Mouse (Mus musculus) cerebellum, adult 8-10 months (tissue): ENCODE measurements around the gene Gp6.
"Not testable (repeated sequence)": the region's sequence is repeated elsewhere in the genome, so short reads cannot be mapped to it uniquely, and the experiment has no call there.

Source experiments
- DNase-seq: peaks from one replicate; pipeline ENCODE4 v3.0.0; 2022

The Gp6 gene

DNA sequence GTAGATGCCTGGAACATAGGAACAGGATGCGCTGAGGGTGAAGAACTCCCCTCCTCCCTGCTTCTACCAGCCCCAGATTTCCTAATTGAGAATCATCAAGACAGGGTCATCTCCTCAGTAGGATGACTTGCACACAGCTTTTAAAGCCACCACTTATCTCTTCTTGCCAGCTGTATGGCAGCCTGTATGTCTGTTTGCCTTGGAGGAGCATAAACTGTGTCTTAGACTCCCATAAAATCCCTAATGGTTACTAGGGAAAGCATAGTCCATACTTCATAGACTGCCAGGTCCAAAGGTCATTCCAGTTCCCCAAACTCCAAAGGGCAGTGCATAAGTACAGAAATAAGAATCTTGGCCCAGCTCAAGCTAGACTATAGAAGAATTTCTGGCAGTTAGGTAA, at the start of gene Gp6:
TSS of gene Gp6 (minus strand) at position 15 of the 400 bp plus-strand sequence.
- no peak for DNase-seq

DNA sequence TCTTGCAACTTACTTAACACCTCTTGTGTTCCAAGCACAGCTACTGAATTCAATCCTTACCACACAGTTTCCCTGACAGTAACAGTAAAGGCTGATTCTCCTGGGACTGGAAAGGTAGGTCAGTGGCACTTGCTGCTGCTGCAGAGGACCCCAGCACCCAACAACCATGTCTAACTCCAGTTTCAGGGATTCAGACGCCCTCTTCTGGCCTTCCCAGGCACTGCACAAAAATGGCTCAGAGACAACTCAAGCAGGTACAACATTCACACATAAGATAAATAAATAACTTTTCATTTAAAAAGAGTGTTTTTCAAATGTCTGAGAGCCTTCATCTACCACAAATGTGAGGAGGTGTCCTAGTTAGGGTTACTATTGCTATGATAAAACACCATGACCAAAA, 49.6 kb upstream of the Gp6 start:
- DNase-seq: peak; percentile 26

DNA sequence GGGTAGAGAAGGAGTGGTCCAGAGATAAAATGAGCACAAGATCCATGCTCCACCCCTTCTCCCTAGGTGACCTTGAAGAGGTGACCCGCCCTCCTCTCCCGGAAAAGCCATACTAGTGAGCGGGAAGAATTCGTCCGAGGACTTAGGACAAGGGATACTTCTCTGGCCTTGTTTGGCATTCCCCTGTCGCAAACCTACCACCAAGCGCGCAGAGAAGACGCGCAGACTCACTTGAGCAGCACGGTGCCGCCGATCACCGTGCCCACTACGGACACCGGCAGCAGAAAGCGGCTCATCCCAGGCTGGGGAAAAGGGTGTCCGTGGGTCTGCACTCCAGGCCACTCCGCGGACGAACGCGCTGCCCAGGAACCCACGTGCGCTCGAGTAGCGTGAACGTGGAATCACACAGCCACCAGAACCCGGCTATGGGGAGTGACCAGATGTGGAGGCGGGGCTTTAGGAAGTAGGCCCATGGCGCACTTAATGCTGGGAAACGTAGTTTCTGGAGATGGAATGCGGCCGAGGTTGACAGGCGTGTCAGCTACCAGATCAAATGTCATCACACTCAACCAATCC, 47.8 kb upstream of the Gp6 start, which contains the start of gene Rdh13:
TSS of gene Rdh13 (minus strand) at position 434 of the 576 bp plus-strand sequence.
- peak; percentile 89 for DNase-seq

DNA sequence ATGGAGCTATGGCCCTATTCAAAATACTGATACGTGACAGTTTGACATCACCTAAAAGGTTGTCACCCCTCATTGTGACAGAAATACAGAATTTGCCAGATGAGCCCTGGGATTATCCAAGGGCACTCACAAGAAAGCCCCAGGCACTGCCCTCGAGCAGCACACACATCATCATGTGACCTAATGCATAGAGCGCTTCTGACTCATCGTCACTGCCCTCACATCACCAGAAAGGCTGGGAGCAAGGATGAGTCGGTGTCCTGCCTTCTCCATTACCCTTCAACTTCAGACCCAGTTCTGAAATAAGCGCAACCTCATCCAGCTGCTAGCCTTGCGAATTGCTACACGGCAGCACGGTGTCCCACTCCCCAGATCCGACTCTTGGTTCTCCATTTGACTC, 43.0 kb upstream of the Gp6 start:
- no peak for DNase-seq

DNA sequence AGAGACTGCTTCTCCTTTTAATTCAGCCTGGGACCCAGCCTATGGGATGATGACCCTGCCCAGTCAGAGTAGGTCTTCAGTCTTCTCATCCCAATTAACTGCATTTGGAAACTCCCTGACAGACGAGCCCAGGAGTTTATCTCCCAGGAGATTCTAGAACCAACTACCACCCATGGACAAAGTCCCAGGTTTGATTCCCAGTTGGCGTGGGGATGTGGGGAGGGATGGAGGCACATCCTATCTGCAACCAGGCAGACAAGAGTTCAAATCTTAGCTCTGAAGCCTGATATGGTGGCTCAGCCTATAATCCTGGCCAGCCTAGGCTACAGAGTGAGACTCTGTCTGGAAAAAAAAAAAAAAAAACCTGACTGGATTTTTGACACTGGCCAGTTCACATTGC, 40.2 kb upstream of the Gp6 start:
- no peak for DNase-seq

DNA sequence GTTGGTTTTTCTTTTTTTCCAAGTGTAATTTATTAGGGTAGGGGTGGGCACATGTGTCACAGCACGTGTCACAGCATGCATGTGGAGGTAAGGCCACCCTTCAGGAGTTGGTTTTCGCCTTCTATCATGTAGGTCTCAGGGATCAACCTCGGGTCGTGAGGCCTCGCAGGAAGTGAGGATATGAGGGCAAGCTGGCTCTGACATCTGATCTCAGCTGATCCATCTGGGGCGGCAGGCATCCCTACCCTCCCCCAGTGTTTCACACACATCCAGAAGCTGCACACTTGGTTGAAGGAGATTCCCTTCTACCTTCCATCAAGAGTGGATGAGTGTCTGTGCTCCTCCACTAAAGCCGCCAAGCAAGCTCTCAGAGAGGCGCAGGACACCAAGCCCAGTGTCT, 34.5 kb upstream of the Gp6 start:
- no peak for DNase-seq

DNA sequence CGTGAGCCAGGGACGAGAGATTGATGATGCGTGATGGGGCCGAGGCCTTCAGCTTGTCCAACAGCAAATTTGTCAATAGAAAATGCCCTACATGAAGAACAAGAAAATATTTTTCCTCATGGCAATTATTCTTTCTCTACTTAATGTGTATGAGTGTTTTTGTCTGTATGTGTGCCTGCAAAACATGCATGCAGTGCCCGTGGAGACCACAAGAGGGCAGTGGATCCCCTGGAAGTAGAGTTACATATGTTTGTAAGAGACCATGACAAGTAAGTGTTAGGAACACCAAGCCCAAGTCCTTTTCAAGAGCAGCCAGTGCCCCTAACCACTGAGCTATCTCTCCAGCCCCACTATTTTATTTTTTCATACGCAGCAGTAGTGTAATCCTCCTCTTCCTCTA, 34.0 kb upstream of the Gp6 start:
- peak; percentile 30 for DNase-seq

DNA sequence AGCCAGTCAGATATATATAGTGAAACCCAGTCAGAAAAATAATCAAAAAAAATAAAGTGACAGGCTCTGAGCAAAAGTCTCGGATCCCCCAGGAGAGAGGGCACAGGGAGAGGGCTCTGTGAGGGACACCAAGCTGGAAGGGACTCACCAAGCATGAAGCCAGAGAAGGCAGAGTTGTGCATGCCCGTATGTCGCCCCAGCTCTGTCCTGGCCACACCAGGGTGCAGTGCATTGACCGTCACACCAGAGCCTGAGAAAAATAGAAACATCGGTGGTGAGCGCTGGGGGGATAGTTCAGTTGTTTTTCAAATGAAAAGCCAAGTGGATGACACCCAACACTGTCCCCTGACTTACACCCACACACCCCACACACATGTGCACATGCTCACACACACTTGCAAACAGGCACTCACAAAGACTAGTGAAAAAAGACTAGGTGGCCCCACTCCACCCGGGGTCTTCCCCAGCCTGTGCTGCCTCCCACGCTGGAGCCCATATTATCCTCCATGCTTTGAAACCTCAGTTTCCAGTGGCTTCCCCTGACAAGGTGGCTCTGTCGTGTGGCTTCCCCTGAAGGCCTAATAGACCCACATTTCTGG, 32.8 kb upstream of the Gp6 start:
- no peak for DNase-seq

DNA sequence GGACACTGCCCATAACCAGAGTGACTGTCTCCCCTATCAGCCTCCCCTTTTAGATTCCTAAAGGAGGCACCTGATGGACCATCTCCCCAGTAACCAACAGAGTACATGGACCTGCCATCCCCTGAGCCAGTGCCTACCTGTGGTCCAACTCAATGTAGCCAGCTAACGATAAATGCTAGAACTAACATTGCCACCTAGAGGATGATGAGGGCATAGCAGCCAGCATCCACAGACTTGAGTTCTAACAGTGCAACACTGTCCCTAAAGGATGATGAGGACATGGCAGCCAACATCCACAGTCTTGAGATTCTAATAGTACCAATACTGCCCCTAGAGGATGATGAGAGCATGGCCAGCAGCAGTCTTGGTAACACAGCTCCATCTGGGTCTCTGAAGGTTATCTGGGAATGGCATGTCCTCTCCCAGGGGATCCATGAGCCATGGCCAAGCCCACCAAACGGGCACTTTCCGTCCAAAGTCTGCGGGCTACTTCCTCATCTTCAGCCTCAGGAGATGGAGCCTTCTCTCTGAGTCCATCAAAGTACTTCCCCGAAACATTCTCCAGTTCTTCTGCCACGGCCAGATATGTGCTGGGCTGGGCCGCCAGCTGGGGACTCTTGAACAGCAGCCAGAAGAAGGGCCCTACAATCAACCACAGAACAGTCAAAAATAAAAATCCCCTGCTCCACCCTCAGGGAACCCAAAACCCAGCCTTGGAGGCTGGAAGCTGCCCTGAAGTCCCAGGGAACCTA, 29.8 kb upstream of the Gp6 start:
- DNase-seq: peak; percentile 83

DNA sequence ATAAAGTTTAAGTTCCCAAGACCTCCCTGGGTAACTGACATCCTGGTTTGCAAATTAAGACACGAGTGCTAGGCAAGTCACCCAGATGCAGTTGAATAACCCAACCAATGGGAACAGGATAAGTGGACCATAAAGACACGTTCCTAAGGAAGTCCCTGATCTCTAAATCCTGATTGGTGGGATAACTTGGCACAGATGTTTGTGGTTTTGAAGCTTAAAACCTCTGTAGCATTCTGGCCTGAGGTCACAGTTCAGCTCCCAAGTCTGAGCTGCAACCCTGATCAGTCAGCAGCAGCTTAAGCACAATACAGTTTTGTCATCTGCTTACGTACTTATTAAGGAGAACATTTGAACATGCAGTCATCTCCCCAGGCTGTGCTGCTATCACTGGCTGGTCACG, 22.7 kb upstream of the Gp6 start:
- no peak for DNase-seq

DNA sequence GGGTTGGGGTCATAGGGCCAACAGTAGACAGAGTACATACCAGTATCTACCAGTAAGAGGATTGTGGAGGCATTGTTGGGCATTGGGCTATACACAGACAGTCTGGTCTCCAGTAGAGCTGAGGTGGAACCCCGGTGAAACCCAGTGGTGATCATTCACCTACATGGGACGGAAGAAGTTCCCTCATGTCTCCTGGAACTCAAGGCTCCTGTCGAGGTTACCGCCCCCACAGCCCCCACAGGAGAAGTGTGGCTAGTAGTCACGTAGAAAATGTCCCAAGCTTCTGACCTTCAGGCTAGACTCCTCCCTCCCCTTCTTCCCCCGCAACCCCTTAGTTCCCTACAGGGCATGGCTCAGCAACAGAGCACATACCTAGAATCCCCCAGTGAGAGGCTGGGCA, 22.1 kb upstream of the Gp6 start:
- no peak for DNase-seq

DNA sequence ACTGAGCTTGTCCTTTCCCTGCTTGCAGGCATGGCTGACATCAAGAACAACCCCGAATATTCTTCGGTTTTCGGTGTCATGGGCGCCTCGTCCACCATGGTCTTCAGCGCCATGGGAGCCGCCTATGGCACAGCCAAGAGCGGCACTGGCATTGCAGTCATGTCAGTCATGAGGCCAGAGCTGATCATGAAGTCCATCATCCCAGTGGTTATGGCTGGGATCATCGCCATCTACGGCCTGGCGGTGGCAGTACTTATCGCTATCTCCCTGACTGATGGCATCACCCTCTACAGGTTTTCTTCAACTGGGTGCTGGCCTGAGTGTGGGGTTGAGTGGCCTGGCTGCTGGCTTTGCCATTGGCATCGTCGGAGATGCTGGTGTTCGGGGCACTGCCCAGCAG, 14.9 kb upstream of the Gp6 start:
- DNase-seq: not testable (repeated sequence)

DNA sequence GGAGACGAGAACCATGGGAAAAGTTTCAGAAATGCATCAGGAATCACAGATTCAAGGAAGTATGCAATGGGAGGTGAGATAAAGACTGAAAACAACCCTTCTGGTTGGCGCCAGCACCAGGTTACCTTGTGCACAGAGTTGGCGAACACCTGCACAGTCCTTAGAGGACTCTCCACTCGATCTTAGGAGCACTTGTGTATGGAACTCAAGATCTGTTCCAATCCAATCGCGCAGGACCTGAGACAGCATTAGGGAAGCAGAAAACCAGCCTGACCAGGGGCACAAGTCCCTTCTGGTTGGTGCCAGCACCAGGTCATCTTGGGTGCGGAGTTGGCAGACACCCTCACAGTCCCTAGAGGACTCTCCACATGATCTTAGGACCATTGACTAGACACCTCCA, 24.0 kb downstream of the Gp6 start:
- no peak for DNase-seq

DNA sequence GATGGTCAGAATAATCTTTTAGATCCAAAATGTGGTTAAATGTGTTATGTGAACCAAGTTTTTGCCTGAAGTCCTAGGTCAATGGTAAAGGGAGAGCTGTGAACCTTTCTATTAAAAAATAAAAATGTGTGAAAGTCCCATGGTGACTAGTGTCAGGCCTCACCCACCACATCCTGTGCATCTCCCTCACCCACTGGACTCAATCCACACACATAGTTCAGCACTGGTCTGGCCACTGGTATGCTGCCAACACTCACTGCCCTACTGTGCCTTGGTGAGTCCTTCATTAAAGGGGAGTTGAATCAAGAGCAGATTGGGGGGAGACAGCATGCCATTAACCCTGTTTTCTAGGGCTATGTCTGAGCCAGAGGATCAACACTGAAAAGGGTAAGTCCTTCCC, 60.0 kb downstream of the Gp6 start, which contains the start of gene Ncr1:
TSS of gene Ncr1 (plus strand) at position 216 of the 400 bp plus-strand sequence.
- no peak for DNase-seq

DNA sequence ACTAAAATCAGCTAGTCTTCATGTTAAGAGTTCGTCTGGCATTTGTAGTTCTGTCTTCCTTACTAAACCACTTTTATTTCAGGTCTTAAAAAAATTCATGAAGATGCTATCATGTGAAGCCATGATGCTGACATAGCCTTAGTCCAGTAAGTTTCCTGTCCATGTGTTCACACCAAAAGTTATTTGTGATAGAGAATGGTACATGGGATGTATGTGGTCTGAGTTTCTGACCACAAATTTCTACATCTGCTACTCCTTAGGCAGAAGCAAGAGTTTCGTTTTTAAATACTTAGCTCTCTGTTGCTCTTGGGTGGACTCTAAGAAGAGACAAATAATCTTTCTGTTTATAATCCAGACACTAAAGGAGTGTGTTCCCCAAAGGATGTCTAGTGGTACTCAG, 74.2 kb downstream of the Gp6 start:
- DNase-seq: no peak
